Mouse (Mus musculus): ENCODE results near the gene Atf3. TPM values are rescaled to one million over a fixed set of nuclear protein-coding genes. Genes with fewer than 3 reads are reported as not detected.

Gene Atf3
- total and polyA plus RNA-seq, 2 experiments: 0.55 to 0.81 TPM

- TF ChIP-seq POLR2A (IDR thresholded peaks at IDR 0.05; ENCODE audit: extremely low read depth, insufficient read depth, low read length) (no peak), CTCF (IDR thresholded peaks at IDR 0.05; ENCODE audit: low read depth, low read length) (no peak)
- WGBS: 69% methylated on average over 2 of the region's 2 CpGs
- DNase-seq (ENCODE audit: extremely low read depth, low read depth, low spot score): no peak
- no peaks in the 10 kb centered on the region for H3K4me1 ChIP-seq (ENCODE audit: control insufficient read depth, insufficient read depth, low read length)
- no peaks in the 10 kb centered on the region for H3K27me3 ChIP-seq (ENCODE audit: control insufficient read depth, insufficient read depth, low read length)
- H3K9ac ChIP-seq (ENCODE audit: low read depth, low read length): no peak overlapping the region
- H3K79me2 ChIP-seq (ENCODE audit: control insufficient read depth, insufficient read depth, low read length): no peaks in the 10 kb centered on the region
- no peak overlapping the region for H3K4me3 ChIP-seq (ENCODE audit: insufficient read depth, low read depth, low read length)
- no peak overlapping the region for H3K27ac ChIP-seq (replicated peaks; ENCODE audit: insufficient read depth, low read depth, low read length)
- no peaks in the 10 kb centered on the region for H3K36me3 ChIP-seq (ENCODE audit: control insufficient read depth, insufficient read depth, low read length)
Measured at GRCm38 (mm10) chr1:191203496-191203895, 14.3 kb downstream of the Atf3 start.

DNA sequence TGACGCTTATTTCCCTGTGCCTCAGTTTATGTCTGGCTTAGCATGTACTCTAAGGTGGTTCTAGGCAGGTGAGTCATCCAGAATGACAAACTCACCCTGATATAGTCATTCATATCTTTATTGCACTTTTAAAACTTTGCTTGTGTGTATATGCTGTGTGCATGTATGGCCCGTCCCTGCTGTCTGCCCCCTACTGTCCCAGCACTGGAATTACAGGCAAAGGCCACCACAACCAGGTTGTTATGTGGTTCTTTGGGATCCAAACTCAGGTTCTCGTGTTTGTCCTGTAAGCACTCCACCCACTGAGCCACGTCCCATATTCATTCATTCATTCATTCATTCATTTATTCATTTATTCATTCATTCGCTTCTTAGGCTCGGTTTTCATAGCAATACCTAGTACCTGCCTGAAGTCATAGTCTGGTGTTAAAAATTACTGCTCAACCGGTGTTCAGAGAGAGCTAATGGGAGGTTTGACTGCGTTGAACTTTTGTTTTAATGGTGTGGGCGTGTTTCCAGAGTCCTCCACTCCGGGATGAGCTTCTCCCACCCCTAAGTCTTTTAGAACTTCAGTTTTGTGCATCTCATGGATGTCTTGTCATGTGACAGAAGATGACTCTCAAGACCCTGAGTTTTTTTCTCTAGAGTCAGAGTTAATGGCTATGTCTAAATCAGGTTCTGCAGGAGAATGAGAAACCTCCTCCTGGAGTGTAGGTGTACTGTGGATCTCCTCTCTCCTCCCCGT is 15.5 kb downstream of the Atf3 start:
- Histone ChIP-seq H3K27me3 (ENCODE audit: control insufficient read depth, insufficient read depth, low read length) (no peaks in the 10 kb centered on the region), H3K9ac (ENCODE audit: low read depth, low read length) (no peak overlapping the region), H3K79me2 (ENCODE audit: control insufficient read depth, insufficient read depth, low read length) (no peaks in the 10 kb centered on the region), H3K27ac (replicated peaks; ENCODE audit: insufficient read depth, low read depth, low read length) (no peak overlapping the region), H3K36me3 (ENCODE audit: control insufficient read depth, insufficient read depth, low read length) (no peaks in the 10 kb centered on the region), H3K4me1 (ENCODE audit: control insufficient read depth, insufficient read depth, low read length) (no peaks in the 10 kb centered on the region), H3K4me3 (ENCODE audit: insufficient read depth, low read depth, low read length) (no peak overlapping the region)
- no peak for DNase-seq (ENCODE audit: extremely low read depth, low read depth, low spot score)
- TF ChIP-seq CTCF (IDR thresholded peaks at IDR 0.05; ENCODE audit: low read depth, low read length) (peak; percentile 47), POLR2A (IDR thresholded peaks at IDR 0.05; ENCODE audit: extremely low read depth, insufficient read depth, low read length) (no peak)
- 88% methylated on average over 11 of the region's 11 CpGs for WGBS

DNA sequence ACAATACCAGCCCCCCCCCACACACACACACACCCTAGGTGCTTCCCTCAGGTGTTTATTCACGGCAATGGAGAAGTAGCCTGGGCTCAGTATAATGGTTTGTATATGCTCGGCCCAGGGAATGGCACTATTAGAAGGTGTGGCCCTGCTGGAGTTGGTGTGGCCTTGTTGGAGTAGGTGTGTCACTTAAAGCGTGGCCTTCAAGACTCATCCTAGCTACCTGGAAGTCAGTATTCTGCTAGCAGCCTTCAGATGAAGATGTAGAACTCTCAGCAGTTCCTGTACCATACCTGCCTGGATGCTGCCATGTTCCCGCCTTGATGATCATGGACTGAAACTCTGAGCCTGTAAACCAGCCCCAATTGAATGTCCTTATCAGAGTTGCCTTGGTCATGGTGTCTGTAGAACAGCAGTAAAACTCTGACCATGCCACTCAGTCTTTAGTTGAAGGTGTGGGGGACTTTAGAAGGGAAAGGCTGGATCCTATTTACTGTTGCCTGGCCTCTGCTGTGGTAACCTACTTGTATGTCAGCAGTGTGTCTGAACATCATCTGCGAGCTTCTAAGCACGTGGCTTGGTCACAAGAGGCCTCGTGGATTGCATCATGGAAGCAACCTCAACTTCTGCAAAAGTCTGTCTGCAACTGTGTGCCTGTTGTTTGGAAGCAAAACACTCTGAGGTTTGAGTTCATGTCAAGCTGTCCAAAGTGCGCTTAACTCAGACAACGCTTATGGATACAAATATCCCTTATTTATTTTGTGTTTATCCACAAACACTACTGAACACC is 16.8 kb downstream of the Atf3 start:
- no peak overlapping the region for H3K27ac ChIP-seq (replicated peaks; ENCODE audit: insufficient read depth, low read depth, low read length)

DNA sequence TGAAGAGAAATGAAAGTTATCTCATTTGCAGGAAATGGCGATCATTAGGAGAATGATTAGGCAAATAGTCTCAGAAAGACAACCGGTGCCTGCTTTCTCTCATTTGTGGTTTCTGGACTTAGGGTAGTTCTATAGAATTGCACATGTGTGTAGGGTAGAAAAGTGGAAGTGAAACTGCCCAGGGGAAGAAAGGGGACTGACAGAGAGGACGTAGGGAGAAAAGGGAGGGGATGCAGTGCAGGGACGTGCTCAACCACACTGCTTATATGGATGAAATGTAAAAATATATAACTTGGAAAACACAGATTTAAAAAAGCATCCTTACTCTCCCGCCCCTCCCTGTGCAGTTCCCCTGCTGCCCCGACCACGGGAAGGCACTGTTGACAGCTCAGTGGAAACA is 19.9 kb downstream of the Atf3 start:
- no peaks in the 10 kb centered on the region for H3K27me3 ChIP-seq (ENCODE audit: control insufficient read depth, insufficient read depth, low read length)
- H3K27ac ChIP-seq (replicated peaks; ENCODE audit: insufficient read depth, low read depth, low read length): no peak overlapping the region
- no peak overlapping the region for H3K9ac ChIP-seq (ENCODE audit: low read depth, low read length)
- no peaks in the 10 kb centered on the region for H3K79me2 ChIP-seq (ENCODE audit: control insufficient read depth, insufficient read depth, low read length)
- TF ChIP-seq POLR2A (IDR thresholded peaks at IDR 0.05; ENCODE audit: extremely low read depth, insufficient read depth, low read length) (no peak), CTCF (IDR thresholded peaks at IDR 0.05; ENCODE audit: low read depth, low read length) (no peak)
- 59% methylated on average over 7 of the region's 7 CpGs for WGBS
- DNase-seq (ENCODE audit: extremely low read depth, low read depth, low spot score): peak; percentile 19
- H3K4me1 ChIP-seq (ENCODE audit: control insufficient read depth, insufficient read depth, low read length): no peaks in the 10 kb centered on the region
- H3K4me3 ChIP-seq (ENCODE audit: insufficient read depth, low read depth, low read length): no peak overlapping the region
- no peaks in the 10 kb centered on the region for H3K36me3 ChIP-seq (ENCODE audit: control insufficient read depth, insufficient read depth, low read length)

More for the DNA sequence above, 16.8 kb downstream of the Atf3 start:
- no peaks in the 10 kb centered on the region for H3K4me1 ChIP-seq (ENCODE audit: control insufficient read depth, insufficient read depth, low read length)
- H3K36me3 ChIP-seq (ENCODE audit: control insufficient read depth, insufficient read depth, low read length): no peaks in the 10 kb centered on the region
- WGBS: 79% methylated on average over 9 of the region's 9 CpGs
- peak; percentile 42 for DNase-seq (ENCODE audit: extremely low read depth, low read depth, low spot score)
- no peak overlapping the region for H3K4me3 ChIP-seq (ENCODE audit: insufficient read depth, low read depth, low read length)
- no peaks in the 10 kb centered on the region for H3K79me2 ChIP-seq (ENCODE audit: control insufficient read depth, insufficient read depth, low read length)
- TF ChIP-seq POLR2A (IDR thresholded peaks at IDR 0.05; ENCODE audit: extremely low read depth, insufficient read depth, low read length): no peak
- no peak for TF ChIP-seq CTCF (IDR thresholded peaks at IDR 0.05; ENCODE audit: low read depth, low read length)
- no peak overlapping the region for H3K9ac ChIP-seq (ENCODE audit: low read depth, low read length)
- no peaks in the 10 kb centered on the region for H3K27me3 ChIP-seq (ENCODE audit: control insufficient read depth, insufficient read depth, low read length)

DNA sequence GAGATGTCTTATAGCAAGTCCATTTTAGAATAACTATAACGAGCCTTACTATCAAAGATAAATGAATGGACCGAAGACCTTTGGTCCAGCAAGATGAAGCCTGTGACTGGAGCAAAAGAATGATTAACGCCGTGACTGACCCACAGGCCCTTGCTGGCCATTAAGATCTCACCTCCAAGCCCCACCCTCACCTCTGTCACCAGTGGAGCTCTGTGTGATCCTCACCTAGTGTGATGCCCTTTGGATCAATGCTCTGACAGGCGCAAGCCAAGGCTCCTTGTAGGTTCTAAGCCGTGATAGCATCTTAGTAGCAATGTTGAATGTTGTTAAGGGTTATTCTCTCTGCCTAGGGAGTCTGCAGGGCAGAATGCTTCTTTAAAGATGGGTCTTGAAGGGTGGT is 21.8 kb downstream of the Atf3 start:
- TF ChIP-seq POLR2A (IDR thresholded peaks at IDR 0.05; ENCODE audit: extremely low read depth, insufficient read depth, low read length) (no peak), CTCF (IDR thresholded peaks at IDR 0.05; ENCODE audit: low read depth, low read length) (no peak)
- H3K79me2 ChIP-seq (ENCODE audit: control insufficient read depth, insufficient read depth, low read length): no peaks in the 10 kb centered on the region
- H3K9ac ChIP-seq (ENCODE audit: low read depth, low read length): no peak overlapping the region
- H3K27ac ChIP-seq (replicated peaks; ENCODE audit: insufficient read depth, low read depth, low read length): no peak overlapping the region
- 94% methylated on average over 6 of the region's 6 CpGs for WGBS
- H3K4me1 ChIP-seq (ENCODE audit: control insufficient read depth, insufficient read depth, low read length): no peaks in the 10 kb centered on the region
- no peak overlapping the region for H3K4me3 ChIP-seq (ENCODE audit: insufficient read depth, low read depth, low read length)
- DNase-seq (ENCODE audit: extremely low read depth, low read depth, low spot score): no peak
- no peaks in the 10 kb centered on the region for H3K36me3 ChIP-seq (ENCODE audit: control insufficient read depth, insufficient read depth, low read length)
- H3K27me3 ChIP-seq (ENCODE audit: control insufficient read depth, insufficient read depth, low read length): no peaks in the 10 kb centered on the region
